Mouse (Mus musculus): ENCODE data around the gene Plp2.

DNA sequence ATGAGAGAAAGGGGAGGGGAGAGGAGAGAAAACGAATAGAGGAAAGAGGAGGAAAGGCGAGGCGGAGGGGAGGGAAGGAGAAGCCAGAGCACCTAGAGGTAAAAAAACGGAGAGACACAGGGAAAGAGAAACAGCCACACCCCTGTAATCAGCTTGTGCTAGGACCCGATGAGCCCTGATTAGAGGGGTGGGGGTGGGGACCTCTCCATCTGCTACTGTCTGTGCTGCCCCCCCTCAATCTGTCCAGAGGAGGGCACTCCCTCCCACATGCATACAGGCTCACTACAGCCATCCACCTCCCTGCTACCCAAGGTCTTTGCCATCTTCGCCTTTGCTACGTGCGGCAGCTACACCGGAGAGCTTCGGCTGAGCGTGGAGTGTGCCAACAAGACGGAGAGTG is 30.4 kb downstream of the Plp2 start:
- TF ChIP-seq MYOG (IDR thresholded peaks at IDR 0.05; ENCODE audit: control insufficient read depth, extremely low read depth, insufficient read length) (no peak), CTCF (IDR thresholded peaks at IDR 0.05; ENCODE audit: control insufficient read depth, insufficient read depth, insufficient read length) (no peak), MAX (IDR thresholded peaks at IDR 0.05) (no peak)
